Mouse (Mus musculus): ENCODE measurements at regions not wholly inside any gene's neighbourhood (a gene's known extent, or its start where the extent isn't known, plus 50 kb on each side); places are given as distances from the start of the nearest gene placed in this dataset.
A peak's percentile ranks its signal among the peaks of the same experiment; 100 is the strongest.

GRCm38 (mm10) chr8:117934566-117935094 lies 132.9 kb upstream of the Mphosph6 start:
- no peak for DNase-seq (ENCODE audit: extremely low read depth)
- Histone ChIP-seq H3K9ac (ENCODE audit: insufficient read depth, low read depth) (no peak overlapping the region), H3K9me3 (replicated peaks; ENCODE audit: low read length) (peaks cover 3% of the 10 kb centered on the region), H3K27ac (ENCODE audit: insufficient read depth, low read depth) (no peak overlapping the region), H3K4me3 (replicated peaks in 1 of 3; ENCODE audit: low read depth in 2 of 3, low read length in 2 of 3, poor library complexity in 1 of 3) (no peak overlapping the region), H3K4me2 (ENCODE audit: insufficient read depth, low read depth, poor library complexity, severe bottlenecking) (no peak overlapping the region), H3K27me3 (replicated peaks) (peaks cover 52% of the 10 kb centered on the region), H3K4me1 (ENCODE audit: control insufficient read depth in 1 of 2, insufficient read depth in 2 of 2) (peaks cover 0 to 2% of the 10 kb centered on the region in 2 experiments; a peak in 1 of 4 replicates), H3K79me2 (replicated peaks; ENCODE audit: control insufficient read depth, extremely low read depth, insufficient read depth, poor library complexity, severe bottlenecking) (no peaks in the 10 kb centered on the region), H3K36me3 (replicated peaks in 1 of 2; ENCODE audit: control insufficient read depth in 1 of 2, insufficient read depth in 1 of 2, low read length in 1 of 2) (no peaks in the 10 kb centered on the region)
- in situ Hi-C loops (cut with MboI; ENCODE audit: low pct_ligation_motif_present, low pct_unique_long_range_greater_than_20kb, low sequenced_read_pairs) (no loop called here), dilution Hi-C loops (cut with MboI; ENCODE audit: extremely low pct_ligation_motif_present, extremely low pct_unique_long_range_greater_than_20kb, low sequenced_read_pairs) (no loop called here)
- TF ChIP-seq E2F4 (IDR thresholded peaks at IDR 0.05; ENCODE audit: insufficient replicate concordance, low read depth, low read length) (no peak), CHD1 (IDR thresholded peaks at IDR 0.05; ENCODE audit: low read depth, low read length) (no peak), MYC (IDR thresholded peaks at IDR 0.05; ENCODE audit: low read depth, low read length) (no peak)

GRCm38 (mm10) chr8:117930687-117931086 lies 128.9 kb upstream of the Mphosph6 start:
- TF ChIP-seq EP300 (IDR thresholded peaks at IDR 0.05; ENCODE audit: low read length) (no peak), JUND (conservative IDR thresholded peaks at IDR 0.05; ENCODE audit: low read depth, low read length) (no peak), TCF12 (IDR thresholded peaks at IDR 0.05; ENCODE audit: low read depth, low read length) (no peak), CHD2 (IDR thresholded peaks at IDR 0.05; ENCODE audit: low read length) (no peak), SMC3 (IDR thresholded peaks at IDR 0.05; ENCODE audit: low read depth, low read length) (peak; percentile 54), ZNF384 (IDR thresholded peaks at IDR 0.05; ENCODE audit: low read depth, low read length) (no peak), CTCF (conservative IDR thresholded peaks at IDR 0.05 in 1 of 2, IDR thresholded peaks at IDR 0.05 in 1 of 2; ENCODE audit: low read depth in 2 of 2, low read length in 2 of 2) (peak; percentile 33 to 74), PAX5 (IDR thresholded peaks at IDR 0.05; ENCODE audit: low read length) (no peak), RCOR1 (conservative IDR thresholded peaks at IDR 0.05; ENCODE audit: low read depth, low read length) (no peak), CHD1 (IDR thresholded peaks at IDR 0.05; ENCODE audit: low read depth, low read length) (no peak), MEF2A (IDR thresholded peaks at IDR 0.05; ENCODE audit: borderline replicate concordance, low read depth, low read length) (no peak), RAD21 (IDR thresholded peaks at IDR 0.05; ENCODE audit: low read depth, low read length) (peak; percentile 75), MYC (IDR thresholded peaks at IDR 0.05; ENCODE audit: low read depth, low read length) (no peak), NRF1 (IDR thresholded peaks at IDR 0.05; ENCODE audit: low read depth, low read length) (no peak), JUN (IDR thresholded peaks at IDR 0.05; ENCODE audit: insufficient read depth, low read depth, low read length) (no peak)
- Histone ChIP-seq H3K4me2 (ENCODE audit: insufficient read depth, low read depth, poor library complexity, severe bottlenecking) (no peak overlapping the region), H3K9ac (ENCODE audit: insufficient read depth, low read depth) (no peak overlapping the region), H3K36me3 (replicated peaks in 1 of 2; ENCODE audit: control insufficient read depth in 1 of 2, insufficient read depth in 1 of 2, low read length in 1 of 2) (no peaks in the 10 kb centered on the region), H3K79me2 (replicated peaks; ENCODE audit: control insufficient read depth, extremely low read depth, insufficient read depth, poor library complexity, severe bottlenecking) (no peaks in the 10 kb centered on the region), H3K9me3 (replicated peaks; ENCODE audit: low read length) (peaks cover 3% of the 10 kb centered on the region), H3K4me3 (replicated peaks in 1 of 3; ENCODE audit: low read depth in 2 of 3, low read length in 2 of 3, poor library complexity in 1 of 3) (no peak overlapping the region), H3K4me1 (ENCODE audit: control insufficient read depth in 1 of 2, insufficient read depth in 2 of 2) (no peaks in the 10 kb centered on the region), H3K27ac (ENCODE audit: insufficient read depth, low read depth) (no peak overlapping the region), H3K27me3 (replicated peaks) (peaks cover 70% of the 10 kb centered on the region)
- in situ Hi-C loops (cut with MboI; ENCODE audit: low pct_ligation_motif_present, low pct_unique_long_range_greater_than_20kb, low sequenced_read_pairs), result no loop called here
- dilution Hi-C loops (cut with MboI; ENCODE audit: extremely low pct_ligation_motif_present, extremely low pct_unique_long_range_greater_than_20kb, low sequenced_read_pairs), result no loop called here
- DNase-seq (ENCODE audit: extremely low read depth), result peak; percentile 59
